Mouse (Mus musculus): ENCODE measurements around the gene Vpreb3. TPM values are rescaled to one million over a fixed set of nuclear protein-coding genes. Genes with fewer than 3 reads are reported as not detected.

Vpreb3 gene
- 0.40 and 1.9 TPM in 2 replicates for polyA plus RNA-seq (2012; rRNA removed; ENCODE audit: low replicate concordance)

GRCm38 (mm10) chr10:75942736-75943477 is at the start of gene Vpreb3:
TSS of gene Vpreb3 (plus strand) at chr10:75943057.

GRCm38 (mm10) chr10:75893089-75893750 is 49.6 kb upstream of the Vpreb3 start, which contains the start of gene Derl3:
TSS of gene Derl3 (plus strand) at chr10:75893413.

GRCm38 (mm10) chr10:75921026-75921725 is 21.7 kb upstream of the Vpreb3 start, which contains the start of gene Smarcb1:
TSS of gene Smarcb1 (minus strand) at chr10:75921617.

GRCm38 (mm10) chr10:75932891-75933290 is 10.0 kb upstream of the Vpreb3 start, which contains the start of gene Chchd10:
TSS of gene Chchd10 (plus strand) at chr10:75933130.

DNA sequence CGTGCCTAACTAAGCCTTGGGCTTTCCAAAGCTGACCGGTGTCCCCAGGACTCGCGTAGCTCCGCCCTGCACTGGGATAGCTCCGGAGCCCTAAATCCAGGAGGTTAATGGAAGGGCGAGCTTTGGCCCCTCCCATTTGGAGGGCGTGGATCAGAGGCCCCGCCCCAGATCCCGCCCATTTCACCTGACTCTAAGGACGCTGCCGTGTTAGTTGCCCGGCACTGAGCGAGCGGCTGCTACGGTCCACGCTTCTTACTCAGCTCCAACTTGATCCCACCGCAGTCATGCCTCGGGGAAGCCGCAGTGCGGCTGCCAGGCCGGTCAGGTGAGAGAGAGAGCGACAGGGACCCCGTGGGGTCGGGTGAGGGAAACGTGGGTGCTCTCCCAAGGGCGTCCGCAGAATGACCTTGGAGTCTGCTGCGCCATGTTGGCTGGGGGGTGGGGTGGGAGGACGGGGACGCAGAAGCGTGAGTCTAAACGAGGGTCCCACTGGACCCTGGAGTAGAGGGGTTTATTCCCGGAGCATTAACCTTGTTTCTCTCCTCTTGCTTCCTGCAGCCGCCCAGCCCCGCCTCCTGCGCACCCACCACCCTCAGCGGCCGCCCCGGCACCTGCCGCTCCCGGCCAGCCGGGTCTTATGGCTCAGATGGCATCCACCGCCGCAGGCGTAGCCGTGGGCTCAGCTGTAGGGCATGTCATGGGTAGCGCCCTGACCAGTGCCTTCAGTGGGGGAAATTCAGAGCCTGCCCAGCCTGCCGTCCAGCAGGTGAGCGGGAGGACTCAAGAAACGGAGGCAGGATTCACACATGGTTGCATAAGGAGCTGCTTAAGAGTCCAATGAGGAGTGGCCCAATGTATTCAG is 6.9 kb upstream of the Vpreb3 start, which contains the start of gene Mmp11:
Gene Mmp11 (minus strand): TSS at position 817 of the 862 bp plus-strand sequence.

DNA sequence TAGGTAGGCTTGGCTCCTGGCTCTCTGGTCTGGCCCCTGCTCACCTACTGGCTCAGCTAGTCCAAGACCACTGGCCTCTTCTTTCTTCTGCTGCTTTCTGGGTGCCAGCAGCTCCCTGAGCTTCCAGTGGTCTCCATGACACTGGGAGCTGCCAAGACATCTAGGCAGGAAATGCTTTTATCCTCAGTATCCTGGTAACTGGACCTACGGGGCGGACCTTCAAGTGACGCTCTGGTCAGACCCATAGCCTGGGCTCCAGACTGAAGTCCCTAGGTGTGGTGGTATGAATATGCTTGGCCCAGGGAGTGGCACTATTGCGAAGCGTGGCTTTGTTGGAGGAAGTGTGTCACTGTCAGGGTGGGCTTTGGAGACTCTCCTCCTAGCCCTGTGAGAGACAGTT is 2.3 kb upstream of the Vpreb3 start, which contains the start of gene Gm867:
Gene Gm867 (minus strand): TSS at position 153 of the 400 bp plus-strand sequence.

DNA sequence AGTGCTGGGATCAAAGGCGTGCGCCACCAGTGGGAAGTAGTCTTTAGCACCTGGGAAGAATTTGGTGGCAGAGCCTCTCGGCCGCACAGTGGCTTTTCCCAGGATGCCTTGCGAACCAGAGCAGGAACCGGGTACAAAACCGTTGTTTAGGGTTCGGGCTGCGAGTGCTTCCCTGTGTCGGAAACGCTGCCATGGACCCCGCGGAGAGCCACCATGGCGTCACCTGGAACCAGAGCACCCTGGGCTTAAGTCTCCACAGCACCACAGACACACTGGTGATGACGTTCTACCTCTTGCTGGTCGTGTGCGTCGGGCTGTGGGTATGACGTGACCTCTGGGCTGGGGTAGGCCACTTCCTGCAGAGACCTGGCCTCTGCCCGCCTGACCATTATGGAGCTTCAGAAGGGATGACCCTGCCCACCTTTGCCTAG is 11.5 kb downstream of the Vpreb3 start, which contains the start of gene Gm5134:
Gene Gm5134 (plus strand): TSS at position 134 of the 431 bp plus-strand sequence.

Other genes starting within 250 kb of the Vpreb3 start
- gene Cabin1, start 178.7 kb upstream of the Vpreb3 start, polyA plus RNA-seq (2012; rRNA removed; ENCODE audit: low replicate concordance): 33.4 and 65.4 TPM in 2 replicates
- gene Ddt, start 169.6 kb upstream of the Vpreb3 start, polyA plus RNA-seq (2012; rRNA removed; ENCODE audit: low replicate concordance): 98.3 and 207 TPM in 2 replicates
- 0.21 and 0.37 TPM in 2 replicates for gene Gm20441, start 162.1 kb upstream of the Vpreb3 start, polyA plus RNA-seq (2012; rRNA removed; ENCODE audit: low replicate concordance)
- 27.3 and 28.0 TPM in 2 replicates for gene Gstt3, start 161.6 kb upstream of the Vpreb3 start, polyA plus RNA-seq (2012; rRNA removed; ENCODE audit: low replicate concordance)
- gene Gstt1, start 144.5 kb upstream of the Vpreb3 start, polyA plus RNA-seq (2012; rRNA removed; ENCODE audit: low replicate concordance): 113 and 180 TPM in 2 replicates
- 0.17 TPM in 1 of 2 replicates, not detected in the other for gene Gstt4, start 120.5 kb upstream of the Vpreb3 start, polyA plus RNA-seq (2012; rRNA removed; ENCODE audit: low replicate concordance)
- gene Gstt2, start 105.6 kb upstream of the Vpreb3 start, polyA plus RNA-seq (2012; rRNA removed; ENCODE audit: low replicate concordance): 163 and 231 TPM in 2 replicates
- gene Mif, start 82.8 kb upstream of the Vpreb3 start, polyA plus RNA-seq (2012; rRNA removed; ENCODE audit: low replicate concordance): 463 and 1,518 TPM in 2 replicates
- 5.6 and 9.5 TPM in 2 replicates for gene Derl3, start 49.6 kb upstream of the Vpreb3 start, polyA plus RNA-seq (2012; rRNA removed; ENCODE audit: low replicate concordance)
- gene Smarcb1, start 21.4 kb upstream of the Vpreb3 start, polyA plus RNA-seq (2012; rRNA removed; ENCODE audit: low replicate concordance): 49.5 and 67.8 TPM in 2 replicates
- gene Chchd10, start 9.9 kb upstream of the Vpreb3 start, polyA plus RNA-seq (2012; rRNA removed; ENCODE audit: low replicate concordance): 285 and 313 TPM in 2 replicates
- 59.5 and 159 TPM in 2 replicates for gene Mmp11, start 6.6 kb upstream of the Vpreb3 start, polyA plus RNA-seq (2012; rRNA removed; ENCODE audit: low replicate concordance)
- gene Gm867, start 2.4 kb upstream of the Vpreb3 start, polyA plus RNA-seq (2012; rRNA removed; ENCODE audit: low replicate concordance): 0.54 and 0.87 TPM in 2 replicates
- 0.10 TPM in 1 of 2 replicates, not detected in the other for gene Gm5134, start 11.5 kb downstream of the Vpreb3 start, polyA plus RNA-seq (2012; rRNA removed; ENCODE audit: low replicate concordance)
- gene Zfp280b, start 89.6 kb downstream of the Vpreb3 start, polyA plus RNA-seq (2012; rRNA removed; ENCODE audit: low replicate concordance): 4.9 and 8.6 TPM in 2 replicates
- not detected in 2 replicates for gene Slc5a4b, start 167.9 kb downstream of the Vpreb3 start, polyA plus RNA-seq (2012; rRNA removed; ENCODE audit: low replicate concordance)
- gene Slc5a4a, start 204.4 kb downstream of the Vpreb3 start, polyA plus RNA-seq (2012; rRNA removed; ENCODE audit: low replicate concordance): not detected in 2 replicates

All from subcutaneous adipose tissue, adult 2 months (tissue).